Mouse (Mus musculus) liver, embryonic 16.5 days (tissue): ENCODE results near the gene Ahsa1. TPM values are rescaled to one million over a fixed set of nuclear protein-coding genes. Genes with fewer than 3 reads are reported as not detected.

Experiments
- ATAC-seq: fragments of 200-750 bp; cut with Nextera tagmentation; 2 replicates; pipeline ENCODE4 v1.8.0; 2017; ENCODE audit warnings: low read depth, mild to moderate bottlenecking, moderate number of reproducible peaks, moderate library complexity
- H3K27ac ChIP-seq: fragments of 300-500 bp; sonication (generic); 2 replicates; pipeline ENCODE4 v1.5.1; 2014; ENCODE audit warnings: mild to moderate bottlenecking, low read length
- H3K27me3 ChIP-seq: fragments of 300-500 bp; sonication (generic); 2 replicates; pipeline ENCODE4 v1.6.1; 2014; ENCODE audit warnings: low read depth, low read length, mixed read lengths; ENCODE audit not compliant: control insufficient read depth, insufficient read depth
- H3K36me3 ChIP-seq: fragments of 300-500 bp; sonication (generic); 2 replicates; pipeline ENCODE4 v1.6.1; 2014; ENCODE audit warnings: mild to moderate bottlenecking; ENCODE audit not compliant: control insufficient read depth, insufficient read depth
- H3K4me1 ChIP-seq: fragments of 300-500 bp; sonication (generic); 2 replicates; pipeline ENCODE4 v1.6.1; 2014; ENCODE audit warnings: low read depth, low read length, mixed read lengths; ENCODE audit not compliant: control insufficient read depth
- H3K4me2 ChIP-seq: fragments of 300-500 bp; sonication (generic); 2 replicates; pipeline ENCODE4 v1.6.1; 2014; ENCODE audit warnings: low read depth, low read length, mixed read lengths
- H3K4me3 ChIP-seq: fragments of 300-500 bp; sonication (generic); 2 replicates; pipeline ENCODE4 v1.5.1; 2014; ENCODE audit warnings: low read depth, mild to moderate bottlenecking, low read length
- H3K9ac ChIP-seq: fragments of 300-500 bp; sonication (generic); 2 replicates; pipeline ENCODE4 v1.6.1; 2014; ENCODE audit warnings: low read depth, low read length
- H3K9me3 ChIP-seq: fragments of 300-500 bp; sonication (generic); replicated peaks from 2 replicates; pipeline ENCODE4 v1.6.1; 2016; ENCODE audit warnings: low read length; ENCODE audit not compliant: control insufficient read depth
- WGBS: fragments of 180-500 bp; shearing (Covaris S2); extraction: QIAGEN DNeasy Blood & Tissue Kit; methylation state at CpG from one replicate; pipeline ENCODE4 v1.1.7; 2014; ENCODE audit not compliant: insufficient replicate concordance; 5-methylcytosine and 5-hydroxymethylcytosine counted together
- microRNA-seq: library from miRNA; unstranded; fragments of <30 nt; microRNA quantifications from one replicate; pipeline ENCODE4, GENCODE M21; 2016
- polyA plus RNA-seq: library from polyadenylated mRNA; unstranded; fragments of >200 nt; fragmentation: Nextera tagmentation; extraction: Ambion mirVana; gene quantifications from 2 replicates; pipeline ENCODE4 v1.2.1, GENCODE M21; 2015

The Ahsa1 gene
- polyA plus RNA-seq, 1 experiment from 2014 or later, result 108 TPM

DNA sequence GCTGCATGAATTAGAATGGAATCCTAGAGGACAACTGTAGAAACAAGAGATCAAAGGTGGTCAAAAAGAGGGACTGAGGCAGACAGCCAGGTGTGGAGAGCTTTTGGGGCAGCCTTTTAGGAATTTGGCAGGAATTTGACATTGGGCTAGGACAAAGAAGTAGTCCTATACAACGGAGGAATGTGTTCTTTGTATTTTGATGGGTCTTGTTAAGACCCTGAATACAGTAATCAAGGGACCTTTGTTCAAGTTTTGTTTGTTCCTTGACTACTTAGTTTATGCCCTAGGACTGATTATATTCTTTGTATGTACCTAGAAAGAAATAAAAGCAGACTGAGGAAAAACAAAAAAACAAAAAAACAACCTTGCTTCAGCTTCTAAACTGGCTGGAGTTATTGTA is 51.7 kb downstream of the Ahsa1 start:
- H3K27ac ChIP-seq, result no peak overlapping the region
- no peaks in the 10 kb centered on the region for H3K27me3 ChIP-seq
- WGBS, result 74% methylated on average over 1 of the region's 1 CpGs
- H3K4me2 ChIP-seq, result no peak overlapping the region
- no peak overlapping the region for H3K4me3 ChIP-seq
- ATAC-seq, result no peak
- H3K9me3 ChIP-seq, result no peaks in the 10 kb centered on the region
- no peak overlapping the region for H3K9ac ChIP-seq
- H3K4me1 ChIP-seq, result no peaks in the 10 kb centered on the region
- H3K36me3 ChIP-seq, result no peaks in the 10 kb centered on the region

DNA sequence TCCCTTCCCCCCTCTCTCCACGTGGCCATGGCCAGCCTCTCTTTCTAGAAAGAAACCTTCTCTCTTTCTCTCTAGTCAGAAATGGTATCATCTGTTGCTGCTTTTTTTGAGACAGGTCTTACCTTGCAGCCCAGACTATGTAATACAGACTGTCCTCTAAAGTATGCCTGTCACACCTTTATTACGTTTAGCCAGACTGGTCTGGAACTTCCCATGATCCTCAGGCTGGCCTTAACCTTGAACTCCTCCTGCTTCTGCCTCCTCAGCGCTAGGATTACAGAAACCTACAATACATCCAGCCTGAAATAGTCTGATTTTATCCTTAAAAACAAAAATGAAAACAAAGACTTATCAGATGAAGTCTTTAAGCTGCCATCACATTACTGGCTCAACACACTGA is 53.0 kb downstream of the Ahsa1 start:
- Histone ChIP-seq H3K27me3 (no peaks in the 10 kb centered on the region), H3K4me3 (no peak overlapping the region), H3K36me3 (no peaks in the 10 kb centered on the region), H3K9ac (no peak overlapping the region), H3K9me3 (no peaks in the 10 kb centered on the region), H3K27ac (no peak overlapping the region), H3K4me2 (no peak overlapping the region), H3K4me1 (no peaks in the 10 kb centered on the region)
- no peak for ATAC-seq
- 76% methylated on average over 3 of the region's 3 CpGs for WGBS

Small RNA genes lying within 50 kb of the gene (microRNA-seq; reads per million reads assigned to microRNA genes)
- gene Gm47293, result not detected

Other genes starting within 250 kb of the Ahsa1 start
- gene Tmem63c, start 245.1 kb upstream of the Ahsa1 start, polyA plus RNA-seq, result not detected in 2 replicates
- 0.07 TPM in 1 of 2 replicates, not detected in the other for gene Ngb, start 163.9 kb upstream of the Ahsa1 start, polyA plus RNA-seq
- gene Gstz1, start 119.3 kb upstream of the Ahsa1 start, polyA plus RNA-seq, result 105 and 124 TPM in 2 replicates
- 3.8 and 4.0 TPM in 2 replicates for gene Pomt2, start 118.5 kb upstream of the Ahsa1 start, polyA plus RNA-seq
- gene Samd15, start 66.8 kb upstream of the Ahsa1 start, polyA plus RNA-seq, result 6.1 and 7.7 TPM in 2 replicates
- 0.40 and 0.41 TPM in 2 replicates for gene Tmed8, start 66.0 kb upstream of the Ahsa1 start, polyA plus RNA-seq
- gene Noxred1, start 27.7 kb upstream of the Ahsa1 start, polyA plus RNA-seq, result 0.25 and 0.29 TPM in 2 replicates
- gene Vipas39, start 223 bp upstream of the Ahsa1 start, polyA plus RNA-seq, result 9.8 and 10.2 TPM in 2 replicates
- gene Ism2, start 33.2 kb downstream of the Ahsa1 start, polyA plus RNA-seq, result 0.13 and 0.16 TPM in 2 replicates
- 28.1 and 30.8 TPM in 2 replicates for gene Sptlc2, start 121.9 kb downstream of the Ahsa1 start, polyA plus RNA-seq
- gene Slirp, start 177.4 kb downstream of the Ahsa1 start, polyA plus RNA-seq, result 137 and 154 TPM in 2 replicates
- 17.0 and 17.4 TPM in 2 replicates for gene Alkbh1, start 177.5 kb downstream of the Ahsa1 start, polyA plus RNA-seq
- gene Snw1, start 205.8 kb downstream of the Ahsa1 start, polyA plus RNA-seq, result 43.1 and 47.7 TPM in 2 replicates
- gene Gm5788, start 228.2 kb downstream of the Ahsa1 start, polyA plus RNA-seq, result not detected in 2 replicates
- gene Gm8300, start 247.8 kb downstream of the Ahsa1 start, polyA plus RNA-seq, result not detected in 2 replicates